Mouse (Mus musculus) cerebellum, adult 8-10 months (tissue): Measurements from ENCODE around the gene Ninj1.

Source experiments
- DNase-seq: peaks from one replicate; pipeline ENCODE4 v3.0.0; 2022

Ninj1 gene

GRCm38 (mm10) chr13:49172335-49172734 lies 14.9 kb upstream of the Ninj1 start:
- peak; percentile 82 for DNase-seq

GRCm38 (mm10) chr13:49172971-49173596 lies 14.2 kb upstream of the Ninj1 start:
- peak; percentile 93 for DNase-seq

DNA sequence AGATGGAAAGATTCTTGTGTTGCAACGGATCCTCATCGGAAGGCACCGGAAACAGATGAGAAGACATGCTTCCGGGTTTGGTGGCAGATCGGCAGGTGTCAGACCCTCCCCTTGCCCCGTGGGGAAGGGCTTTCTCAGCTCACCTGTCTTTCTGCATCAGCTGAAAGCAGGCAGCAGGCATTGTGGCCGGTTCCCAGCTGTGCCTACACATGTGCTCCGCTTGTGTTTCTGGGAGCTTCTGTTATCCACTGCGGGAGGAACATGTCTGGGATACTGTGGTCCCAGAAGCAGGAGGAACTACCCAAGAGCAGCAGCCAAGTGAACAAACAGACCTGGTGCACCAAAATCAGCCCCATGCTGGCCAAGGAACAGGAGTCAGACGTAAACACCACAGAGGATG lies 11.8 kb upstream of the Ninj1 start:
- no peak for DNase-seq

DNA sequence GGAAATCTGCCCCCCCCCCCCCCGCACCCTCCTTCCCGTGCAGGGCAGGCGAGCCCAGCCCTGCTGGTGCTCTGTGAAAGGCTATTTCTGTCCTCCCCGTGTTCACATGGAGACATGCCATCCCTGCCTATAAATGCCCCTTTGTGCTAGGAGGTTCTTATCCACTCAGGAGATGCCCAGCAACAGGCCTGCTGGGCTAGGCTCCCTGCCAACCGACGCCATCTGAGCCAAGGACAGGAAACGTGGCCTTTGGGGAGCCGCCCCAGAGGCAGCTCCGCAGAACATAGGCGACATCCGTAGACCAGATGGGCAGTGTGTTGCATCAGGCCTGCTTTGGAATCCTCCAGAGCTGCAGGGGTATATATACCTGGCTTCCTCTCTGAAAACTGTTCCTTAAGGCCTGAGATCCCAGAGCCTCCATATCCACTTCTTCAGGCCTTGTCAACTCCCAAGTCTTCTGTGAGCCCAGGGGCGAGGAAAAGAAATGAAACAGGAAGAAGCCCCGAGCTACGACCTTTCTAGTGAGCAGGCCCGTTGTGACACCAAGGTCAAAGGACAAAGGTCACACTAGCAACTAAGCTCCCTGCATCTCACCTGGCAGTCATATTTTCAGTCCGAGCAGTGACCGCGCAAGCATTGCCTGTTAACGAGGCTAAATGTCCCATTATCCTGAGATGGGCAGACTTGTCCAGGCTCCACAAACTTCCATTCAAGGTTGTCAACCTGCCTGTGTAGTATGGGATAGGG lies 8.3 kb upstream of the Ninj1 start:
- peak; percentile 87 for DNase-seq

DNA sequence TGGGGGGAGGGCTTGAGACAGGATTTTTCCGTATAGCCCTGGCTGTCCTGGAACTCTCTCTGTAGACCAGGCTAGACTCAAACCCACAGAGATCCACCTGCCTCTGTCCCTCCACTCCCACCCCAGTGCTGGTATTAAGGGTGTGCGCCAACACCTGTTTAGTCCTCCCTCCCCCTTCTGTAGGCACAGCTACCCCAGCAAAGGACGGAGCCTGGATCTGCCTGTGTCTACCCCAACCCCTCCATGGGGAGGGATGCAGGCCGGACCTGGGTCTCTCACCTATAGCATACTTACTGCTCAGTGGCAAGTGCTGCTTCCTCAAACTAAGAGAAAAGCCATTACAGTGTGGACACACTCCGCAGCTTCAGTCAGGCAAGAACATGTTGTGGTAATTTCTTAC lies 7.0 kb upstream of the Ninj1 start:
- no peak for DNase-seq

GRCm38 (mm10) chr13:49180691-49181090 lies 6.6 kb upstream of the Ninj1 start:
- DNase-seq: no peak

- peak; percentile 79 for DNase-seq
Measured at GRCm38 (mm10) chr13:49181411-49181984, 5.8 kb upstream of the Ninj1 start.

- no peak for DNase-seq
Measured at GRCm38 (mm10) chr13:49183161-49183560, 4.1 kb upstream of the Ninj1 start.

GRCm38 (mm10) chr13:49183646-49184045 lies 3.6 kb upstream of the Ninj1 start:
- no peak for DNase-seq

- DNase-seq: peak; percentile 48
Measured at GRCm38 (mm10) chr13:49186798-49187287, 442 bp upstream of the Ninj1 start.

- DNase-seq: no peak
Measured at GRCm38 (mm10) chr13:49188219-49188965, 1.1 kb downstream of the Ninj1 start.

GRCm38 (mm10) chr13:49188966-49189360 lies 1.7 kb downstream of the Ninj1 start:
- DNase-seq: no peak

- no peak for DNase-seq
Measured at GRCm38 (mm10) chr13:49189970-49190870, 2.9 kb downstream of the Ninj1 start.

DNA sequence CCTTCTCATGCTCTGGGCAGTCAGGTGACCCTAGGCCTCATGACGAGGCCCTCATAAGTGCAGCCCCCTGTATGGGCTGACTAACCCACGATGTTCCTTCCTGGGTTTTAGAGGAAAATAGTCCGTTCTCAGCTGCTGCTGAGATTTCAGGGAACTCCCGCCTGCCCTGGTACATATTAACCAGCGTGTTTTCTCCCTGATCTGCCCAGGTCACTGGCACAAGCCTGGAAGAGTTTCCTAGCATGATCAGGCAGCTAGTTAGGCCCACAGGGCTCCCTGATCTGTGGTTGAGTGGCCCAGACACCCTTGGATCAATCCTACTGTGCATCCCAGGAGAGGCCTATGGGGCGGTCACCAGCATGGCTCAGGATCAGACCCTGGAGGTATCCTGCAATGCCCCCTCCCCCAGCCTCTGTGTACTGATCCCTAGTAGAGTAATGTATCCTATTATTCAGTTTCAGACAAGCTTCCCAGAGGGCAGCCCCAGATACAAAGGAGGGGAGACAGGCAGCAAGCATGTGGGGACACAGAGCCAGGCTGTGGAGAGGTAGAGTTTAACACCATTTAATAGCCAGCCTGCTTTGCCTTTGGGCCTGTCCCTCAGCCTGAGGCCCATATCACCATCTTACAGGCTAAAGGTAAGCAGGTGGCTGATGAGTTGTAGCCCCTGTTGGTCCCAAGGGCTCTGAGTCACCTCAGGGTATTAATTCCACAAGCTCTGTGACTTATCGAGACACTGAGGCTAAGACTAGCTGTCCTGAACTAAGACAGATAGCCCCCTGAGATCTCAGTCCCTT lies 3.8 kb downstream of the Ninj1 start:
- no peak for DNase-seq

DNA sequence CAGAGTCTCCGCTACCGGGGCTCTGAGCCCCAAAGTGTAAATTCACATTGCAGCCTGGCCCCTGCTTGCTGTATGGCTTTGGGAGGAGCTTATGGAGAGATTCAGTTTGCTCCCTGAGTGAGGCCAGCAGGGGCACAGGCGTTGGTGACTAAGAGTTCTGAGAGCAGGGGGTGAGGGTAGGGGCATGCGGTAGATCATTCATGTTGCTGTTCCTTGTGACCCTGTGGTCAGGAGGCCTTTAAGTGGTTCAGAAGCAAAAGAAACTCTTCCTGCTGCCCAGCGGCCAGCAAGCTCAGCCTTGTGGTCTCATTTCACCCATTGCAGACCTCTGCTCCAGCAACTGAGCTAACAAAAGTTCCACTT lies 4.4 kb downstream of the Ninj1 start:
- no peak for DNase-seq

GRCm38 (mm10) chr13:49192156-49192855 lies 5.0 kb downstream of the Ninj1 start:
- DNase-seq: no peak

DNA sequence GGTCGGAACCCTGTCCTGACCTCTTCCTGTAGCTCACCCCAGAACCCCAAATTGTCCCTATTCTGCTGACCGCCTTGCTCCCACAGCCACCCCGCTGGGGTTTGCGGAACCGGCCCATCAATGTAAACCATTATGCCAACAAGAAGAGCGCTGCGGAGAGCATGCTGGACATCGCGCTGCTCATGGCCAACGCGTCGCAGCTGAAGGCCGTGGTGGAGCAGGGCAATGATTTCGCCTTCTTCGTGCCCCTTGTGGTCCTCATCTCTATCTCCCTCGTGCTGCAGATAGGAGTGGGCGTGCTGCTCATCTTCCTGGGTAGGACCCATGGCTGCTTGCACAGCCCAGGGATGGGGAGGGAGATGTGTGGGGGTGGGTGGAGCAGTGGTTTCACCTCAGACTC lies 6.4 kb downstream of the Ninj1 start:
- DNase-seq: no peak

GRCm38 (mm10) chr13:49194811-49195210 lies 7.5 kb downstream of the Ninj1 start:
- no peak for DNase-seq

DNA sequence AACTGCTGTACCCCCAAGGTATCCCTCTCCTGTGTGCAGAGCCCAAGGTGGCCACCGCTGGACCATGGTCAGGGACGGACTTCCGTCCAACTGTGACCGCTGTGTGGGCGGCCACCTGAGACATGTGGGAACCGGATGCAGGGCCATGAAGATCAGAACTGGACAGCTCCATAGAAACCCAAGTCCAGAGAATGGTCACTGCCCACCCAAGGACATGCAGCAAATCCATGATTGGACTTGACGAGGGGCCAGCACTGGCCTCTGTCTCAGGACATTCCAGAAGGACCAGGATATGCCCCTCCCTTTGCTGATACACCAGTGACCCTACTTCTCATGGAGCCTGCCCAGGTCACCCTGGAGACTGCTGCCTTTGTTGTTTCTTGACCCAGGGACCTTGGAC lies 8.4 kb downstream of the Ninj1 start:
- no peak for DNase-seq

DNA sequence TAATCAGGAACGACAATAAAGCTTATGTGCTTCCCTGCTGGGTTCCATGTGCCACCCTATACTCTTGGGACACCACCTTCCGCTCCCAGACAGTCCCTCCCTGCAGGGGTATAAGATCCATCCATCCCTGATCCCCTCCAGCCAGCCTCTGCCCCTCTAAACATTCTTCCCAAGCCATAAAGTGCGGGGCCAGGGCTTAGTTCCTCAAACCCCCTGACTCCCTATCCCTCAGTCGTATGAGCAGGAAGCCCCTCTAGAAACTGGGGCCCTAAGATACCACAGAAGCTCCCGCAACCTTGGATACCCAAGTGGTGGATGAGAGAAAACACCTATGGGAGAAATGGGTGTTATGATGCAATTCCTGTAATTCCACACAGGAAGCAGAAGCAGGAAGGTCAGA lies 8.9 kb downstream of the Ninj1 start:
- DNase-seq: no peak

- no peak for DNase-seq
Measured at GRCm38 (mm10) chr13:49196766-49197165, 9.5 kb downstream of the Ninj1 start.
